Mouse (Mus musculus): ENCODE results near the gene Rpap3.
A peak's percentile ranks its signal among the peaks of the same experiment; 100 is the strongest.

The Rpap3 gene

DNA sequence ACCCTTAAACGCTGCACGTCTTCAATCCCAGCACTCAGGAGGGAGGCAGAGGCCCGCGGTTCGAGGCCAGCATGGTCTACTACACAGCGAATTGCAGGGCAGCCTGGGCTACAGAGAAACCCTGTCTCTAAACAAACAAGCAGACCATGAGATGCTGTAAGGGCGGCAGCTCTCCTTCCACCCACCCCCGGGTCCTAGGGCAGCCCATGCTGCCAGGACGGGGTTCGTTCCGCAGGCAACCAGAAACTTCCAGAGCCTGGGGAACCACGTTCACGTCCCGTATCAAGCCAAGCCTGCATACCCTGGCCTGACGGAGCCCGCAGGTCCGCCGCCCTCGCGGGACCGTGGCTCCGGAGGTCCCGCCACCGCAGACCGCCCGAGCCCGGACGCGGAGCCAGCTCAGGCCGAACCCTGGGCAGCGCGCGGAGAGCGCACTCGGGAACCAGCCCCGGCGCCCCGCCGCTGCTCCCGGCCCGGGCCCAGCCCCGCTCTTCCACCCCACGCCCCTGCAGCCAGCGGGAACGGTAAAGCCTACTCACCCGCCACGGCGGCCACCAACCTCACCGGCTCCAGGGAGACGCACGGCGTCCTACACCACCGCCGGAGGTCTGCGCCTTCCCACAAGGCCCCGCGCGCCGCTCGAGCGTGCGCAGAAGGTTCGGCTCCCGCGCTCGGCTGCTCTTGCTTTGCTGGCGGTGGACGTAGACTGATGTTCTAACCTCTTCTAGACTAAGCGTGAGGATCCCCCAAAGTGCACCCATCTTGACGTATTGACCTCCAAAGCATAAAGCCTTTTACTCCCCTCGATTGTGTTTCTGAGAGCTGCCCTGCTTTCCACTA, at the start of gene Rpap3:
Rpap3 (minus strand) TSS at position 615 of the 840 bp plus-strand sequence.
- DNase-seq: peak; percentile 87 to 92

DNA sequence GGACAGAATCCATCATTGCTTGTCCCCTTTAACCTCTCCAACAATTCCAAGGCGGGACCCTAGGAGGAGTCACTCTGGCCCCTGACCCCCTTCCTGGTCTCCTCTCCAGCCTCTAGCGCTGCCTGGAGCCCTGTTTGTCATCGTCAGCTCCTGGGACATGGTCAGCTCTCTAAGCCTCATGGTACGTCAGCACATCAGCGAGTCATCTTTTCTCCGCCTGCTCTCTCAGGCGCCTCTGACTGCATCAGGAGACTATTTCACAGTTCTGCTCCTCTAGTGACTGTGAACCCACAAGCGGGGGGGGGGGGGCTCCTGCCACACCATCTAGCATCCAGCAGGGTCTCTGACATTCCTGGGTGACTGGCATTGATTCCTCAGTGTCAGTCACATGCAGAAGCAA, 49.7 kb upstream of the Rpap3 start:
- no peak for DNase-seq

DNA sequence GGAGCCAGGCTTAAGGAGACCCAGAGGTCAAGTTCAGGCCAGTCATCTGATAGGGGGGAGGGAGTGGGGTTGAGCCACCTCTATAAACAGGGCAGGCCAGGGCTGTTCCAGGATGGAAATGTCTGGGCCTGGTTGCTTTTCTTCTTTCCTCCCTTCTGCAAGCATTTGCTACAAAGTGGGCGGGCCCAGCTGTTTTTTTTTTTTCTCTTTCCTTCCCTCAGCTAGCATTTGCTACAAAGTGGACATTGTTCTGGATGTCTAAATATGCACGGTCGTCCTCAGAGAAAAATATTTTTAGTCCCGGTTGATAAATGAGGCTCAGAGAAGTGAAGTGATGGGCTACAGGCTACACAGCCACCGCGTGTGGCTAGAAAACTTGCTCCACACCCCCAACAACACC, 48.9 kb upstream of the Rpap3 start:
- DNase-seq: peak in 1 of 2 experiments; percentile 64

DNA sequence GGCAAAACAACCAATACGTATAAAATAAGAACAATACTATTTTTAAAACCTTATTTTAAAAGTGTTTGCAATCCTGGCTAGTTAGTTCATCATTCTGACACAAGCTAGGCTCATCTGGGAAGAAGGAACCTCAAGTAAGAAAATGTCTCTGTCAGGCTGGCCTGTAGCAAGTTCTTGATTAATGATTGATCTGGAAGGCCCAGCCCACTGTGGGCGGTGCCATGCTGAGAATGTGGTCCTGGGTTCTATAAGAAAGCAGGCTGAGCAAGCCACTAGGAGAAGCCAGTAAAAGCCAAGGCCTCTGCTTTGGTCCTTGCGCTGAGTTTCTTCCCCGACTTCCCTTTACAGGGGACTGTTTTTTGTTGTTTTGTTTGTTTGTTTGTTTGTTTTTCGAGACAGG, 46.9 kb upstream of the Rpap3 start:
- peak; percentile 54 to 67 for DNase-seq

DNA sequence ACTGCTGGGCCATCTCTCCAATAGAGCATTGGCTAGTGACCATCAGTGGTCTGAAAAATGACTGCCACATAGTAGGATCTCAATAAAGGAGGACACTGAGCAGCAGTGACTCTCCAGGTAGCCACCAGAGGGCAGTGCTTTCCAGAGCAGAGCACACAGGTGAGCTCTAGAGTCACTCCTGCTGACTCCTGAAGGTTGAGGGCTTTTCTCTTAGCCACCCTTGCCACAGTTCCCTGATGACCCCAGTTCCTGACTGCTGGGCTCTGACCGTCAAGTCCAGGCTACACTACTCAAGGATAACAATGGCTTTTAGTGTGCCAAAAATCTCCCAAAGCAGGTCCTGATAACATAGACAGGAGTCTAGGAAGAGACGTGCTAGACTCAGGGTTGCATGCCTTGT, 46.1 kb upstream of the Rpap3 start:
- peak; percentile 44 to 50 for DNase-seq

DNA sequence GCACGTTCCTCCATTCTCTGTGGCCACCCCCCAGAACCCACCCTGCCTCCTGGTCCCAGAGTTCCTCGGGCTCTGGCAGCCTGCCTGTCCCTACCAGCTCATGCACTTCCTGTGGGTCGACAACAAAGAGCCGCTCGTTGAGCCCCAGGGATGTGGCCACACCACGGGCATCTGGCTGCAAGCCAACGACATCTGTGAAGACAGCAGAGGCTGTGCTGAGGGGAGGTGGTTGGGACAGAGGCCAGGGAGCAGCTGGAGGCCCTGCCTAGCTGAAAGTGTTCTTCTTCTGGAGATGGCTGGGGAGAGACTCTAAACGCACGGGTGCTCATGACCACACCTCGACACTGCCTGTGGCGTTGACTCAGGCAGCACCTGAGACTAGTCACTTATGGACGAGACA, 45.1 kb upstream of the Rpap3 start:
- peak; percentile 90 to 94 for DNase-seq

DNA sequence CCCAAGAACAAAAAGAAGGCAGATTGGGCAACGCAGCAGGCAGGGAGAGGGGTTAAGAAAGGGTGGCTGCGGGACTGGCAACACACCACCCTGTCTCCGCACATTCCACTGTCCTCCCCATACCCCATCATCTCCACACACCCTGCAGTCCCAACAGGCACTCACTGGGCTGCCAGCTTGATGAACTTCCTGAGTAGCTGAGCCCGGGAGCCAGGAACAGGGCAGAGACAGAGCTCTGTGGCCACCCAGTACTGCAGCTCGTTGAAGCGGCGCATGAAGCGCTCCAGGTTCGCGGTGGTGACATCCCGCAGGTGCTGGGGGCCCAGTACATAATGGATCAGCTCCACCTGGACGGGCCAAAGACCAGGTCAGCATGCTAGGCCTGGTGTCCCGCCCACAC, 44.2 kb upstream of the Rpap3 start:
- no peak for DNase-seq

DNA sequence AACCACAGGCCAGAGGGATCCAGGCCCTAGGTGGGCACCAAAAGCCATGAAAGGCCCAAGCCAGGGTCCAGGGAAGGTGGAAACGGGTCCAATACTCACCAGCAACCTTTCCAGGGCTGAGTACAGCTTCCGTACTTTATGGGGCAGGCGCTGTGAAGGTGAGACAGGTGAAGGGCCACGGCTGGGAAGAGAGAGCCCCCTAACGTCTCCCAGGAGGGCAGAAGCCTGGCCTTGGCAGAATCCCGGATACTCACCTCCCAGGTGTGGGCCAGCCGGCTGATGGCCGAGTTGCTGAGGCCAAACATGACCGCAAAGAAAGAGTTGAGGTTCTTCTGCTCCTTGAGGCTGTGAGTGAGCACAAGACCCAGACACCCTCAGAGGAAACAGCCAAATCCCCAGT, 43.8 kb upstream of the Rpap3 start:
- DNase-seq: no peak

DNA sequence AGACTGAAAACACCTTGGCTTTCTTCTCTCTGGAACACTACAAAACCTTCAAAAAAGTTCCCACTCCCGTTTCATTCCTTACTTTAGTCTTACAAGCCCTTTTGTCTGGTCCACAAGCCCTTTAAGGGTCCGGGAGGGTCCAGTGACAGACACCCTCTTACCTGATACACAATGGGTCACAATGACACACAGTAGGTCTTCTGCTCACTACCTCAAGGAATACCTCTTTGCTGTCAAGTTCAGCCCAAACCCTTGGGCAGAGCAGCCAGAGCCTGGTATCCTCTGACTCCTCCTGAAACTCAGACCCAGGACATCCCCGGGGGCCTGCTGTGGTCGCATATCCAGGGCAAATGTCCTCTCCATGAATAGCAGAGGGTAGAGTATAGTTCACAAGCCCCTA, 43.3 kb upstream of the Rpap3 start:
- no peak for DNase-seq

DNA sequence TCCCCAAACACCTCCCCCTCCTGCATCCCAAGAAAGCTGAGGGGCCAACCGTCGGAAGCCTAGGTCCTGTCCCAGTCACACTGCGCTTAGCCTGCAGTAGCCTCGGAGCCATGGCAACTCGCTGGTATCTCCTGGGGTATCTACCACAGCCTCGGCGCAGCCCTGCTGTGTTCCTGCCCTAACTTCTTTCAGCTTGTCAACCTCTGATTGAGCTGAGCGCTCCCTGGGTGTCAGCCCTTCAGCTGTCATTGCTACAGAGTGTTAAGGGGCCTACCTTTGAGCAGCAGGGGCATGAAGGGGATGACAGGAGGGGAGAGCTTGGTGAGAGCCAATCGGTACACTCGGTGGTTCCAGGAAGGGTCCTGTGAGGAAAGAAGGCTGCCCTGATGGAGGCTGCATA, 42.7 kb upstream of the Rpap3 start:
- DNase-seq: no peak

DNA sequence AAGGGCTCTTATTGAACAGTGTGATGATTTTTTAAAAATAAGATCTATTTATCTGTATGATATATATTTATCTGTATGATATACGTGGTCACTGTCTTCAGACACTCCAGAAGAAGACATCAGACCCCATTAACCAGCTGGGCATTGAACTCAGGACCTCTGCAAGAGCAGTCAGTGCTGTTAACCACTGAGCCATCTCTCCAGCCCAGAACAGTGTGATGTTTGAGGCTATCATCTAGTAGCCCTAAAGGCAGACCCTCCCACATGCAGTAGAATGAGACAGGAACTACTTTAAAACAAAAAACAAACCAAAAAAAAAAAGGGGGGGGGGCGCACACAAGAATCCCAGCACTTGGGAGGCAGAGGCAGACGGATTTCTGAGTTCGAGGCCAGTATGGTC, 41.9 kb upstream of the Rpap3 start:
- no peak for DNase-seq

DNA sequence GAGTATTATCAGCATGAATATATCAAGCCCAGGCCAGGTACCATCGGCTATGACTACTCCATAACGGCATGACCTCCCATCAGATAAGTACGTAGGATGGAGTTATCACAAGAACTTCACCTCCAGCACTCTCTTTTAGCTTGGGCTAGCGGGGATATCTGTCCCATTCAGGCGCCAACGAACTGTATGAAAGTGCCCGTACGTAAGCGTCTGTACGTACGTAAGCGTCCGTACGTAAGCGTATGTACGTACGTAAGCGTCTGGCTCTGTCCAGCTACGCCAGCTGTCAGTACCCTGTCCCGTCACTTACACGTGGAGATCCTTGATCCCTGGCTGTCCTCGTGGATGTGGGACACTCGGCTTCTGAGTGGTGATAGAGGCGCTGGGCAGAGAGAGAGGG, 41.1 kb upstream of the Rpap3 start:
- DNase-seq: no peak

DNA sequence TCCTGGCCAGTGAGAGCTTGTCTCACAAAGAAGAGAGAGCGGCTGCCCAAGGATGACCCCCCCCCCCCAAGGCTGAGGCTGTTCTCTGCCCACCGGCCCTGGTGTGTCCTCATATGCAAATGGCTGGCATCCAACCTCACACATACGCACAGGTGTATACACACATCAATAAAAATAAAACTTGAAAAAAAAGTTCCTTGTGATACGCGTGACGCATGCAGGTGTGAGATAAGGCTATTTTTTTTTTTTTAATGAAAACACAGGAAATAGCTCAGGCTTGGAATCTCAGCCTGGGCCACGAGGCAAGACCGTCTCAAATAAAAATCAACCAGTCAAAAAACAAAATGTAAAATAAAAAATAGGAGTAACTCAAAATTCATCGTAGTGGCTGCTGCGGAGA, 40.7 kb upstream of the Rpap3 start:
- DNase-seq: no peak

DNA sequence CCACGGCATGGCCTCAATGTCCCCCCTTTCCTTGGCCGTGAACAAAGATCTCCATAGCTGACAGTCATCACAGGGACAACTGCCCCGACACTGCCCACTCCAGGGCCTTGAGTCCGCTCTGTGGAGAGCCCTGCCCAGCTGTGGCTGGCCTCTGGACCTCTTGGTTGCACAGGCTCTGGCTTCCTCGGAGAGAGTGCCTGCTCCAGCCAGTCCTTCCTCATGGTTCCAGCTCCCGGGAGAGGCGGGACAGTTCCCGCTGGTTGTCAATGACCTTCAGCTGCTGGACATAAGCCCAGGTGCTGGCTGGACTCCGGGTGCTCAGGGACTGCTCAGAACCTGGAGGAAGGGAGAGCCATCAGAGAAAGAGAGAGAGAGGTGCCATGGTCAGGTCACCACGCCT, 39.7 kb upstream of the Rpap3 start:
- peak; percentile 86 to 94 for DNase-seq

DNA sequence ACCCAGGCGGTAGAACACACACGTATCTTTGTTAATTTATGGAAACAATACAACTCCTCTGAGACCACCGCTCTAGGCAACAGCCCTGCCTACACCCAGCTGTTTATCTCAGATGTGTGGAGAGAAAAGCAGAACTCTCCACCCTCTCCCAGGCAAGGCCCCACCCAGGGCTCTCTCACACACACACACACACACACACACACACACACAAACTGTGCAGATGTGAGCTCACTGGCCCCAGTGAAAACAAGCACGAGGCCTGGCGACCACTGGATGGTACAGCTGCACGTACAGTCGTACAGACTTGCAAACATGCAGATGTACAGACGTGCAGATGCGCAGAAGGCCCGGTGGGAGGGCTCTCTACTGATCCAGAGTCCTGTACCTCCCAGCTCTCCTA, 39.3 kb upstream of the Rpap3 start:
- no peak for DNase-seq

DNA sequence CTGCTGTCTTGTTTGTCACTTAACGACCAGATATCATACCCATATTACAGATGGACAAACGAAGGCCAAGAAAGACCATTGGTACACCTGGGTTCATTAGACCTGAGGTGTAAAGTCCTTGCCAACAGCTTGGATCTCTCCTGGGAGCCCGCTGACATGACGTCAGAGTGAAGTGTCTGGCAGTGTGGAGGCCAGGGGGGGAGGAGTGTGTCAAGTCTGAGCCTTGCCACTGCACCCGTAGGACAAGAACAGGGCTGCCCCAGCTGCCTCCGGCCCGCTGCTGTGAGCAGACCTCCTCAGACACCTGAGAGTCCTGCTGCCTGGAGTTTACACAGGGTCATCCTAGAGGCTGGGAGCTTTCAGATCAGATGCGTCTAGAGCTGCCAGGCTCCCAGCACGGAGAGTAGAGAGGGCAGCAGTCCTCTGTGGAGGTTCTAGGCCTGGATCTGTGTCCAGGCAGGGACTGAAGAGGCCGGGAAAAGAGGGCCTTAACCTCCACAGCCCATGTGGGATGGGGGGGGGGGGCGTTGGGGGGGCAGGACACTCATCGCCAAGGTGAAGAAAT, 38.4 kb upstream of the Rpap3 start:
- peak; percentile 23 to 74 for DNase-seq

DNA sequence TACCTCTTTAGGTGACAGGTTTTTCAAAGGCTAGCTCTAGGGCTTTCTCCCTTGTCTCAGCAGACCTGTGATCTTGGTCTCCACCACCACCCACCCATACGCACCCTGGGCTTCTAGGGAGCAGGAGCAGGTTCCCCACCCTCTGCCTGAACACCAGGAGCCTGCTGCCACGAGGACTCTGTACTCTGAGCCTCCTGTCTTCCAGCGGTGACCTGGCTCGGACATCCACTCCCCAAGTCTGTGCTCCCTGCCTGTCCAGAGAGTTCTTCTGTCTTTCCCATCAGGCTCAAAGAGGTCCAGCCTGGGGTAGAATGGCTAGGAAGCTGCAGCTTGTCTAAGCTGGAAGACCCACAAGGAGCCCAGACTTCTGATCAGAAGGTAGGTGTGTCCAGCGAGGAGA, 37.6 kb upstream of the Rpap3 start:
- DNase-seq: peak; percentile 25 to 73

DNA sequence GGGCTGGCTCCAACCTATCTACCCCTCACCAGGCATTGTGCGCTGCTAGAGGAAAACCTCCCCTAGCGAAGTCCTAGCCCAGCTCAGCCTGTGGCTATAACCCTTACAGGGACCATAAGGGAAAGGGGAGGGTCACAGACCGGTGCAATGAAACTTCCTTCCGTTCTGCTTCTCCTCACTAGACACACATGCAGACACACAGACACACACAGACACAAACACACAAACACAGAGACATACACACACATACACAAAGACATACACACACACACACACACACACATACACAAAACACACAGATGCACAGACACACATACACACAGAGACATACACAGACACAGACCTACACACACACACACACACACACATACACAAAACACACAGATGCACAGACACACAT, 37.0 kb upstream of the Rpap3 start:
- no peak for DNase-seq

DNA sequence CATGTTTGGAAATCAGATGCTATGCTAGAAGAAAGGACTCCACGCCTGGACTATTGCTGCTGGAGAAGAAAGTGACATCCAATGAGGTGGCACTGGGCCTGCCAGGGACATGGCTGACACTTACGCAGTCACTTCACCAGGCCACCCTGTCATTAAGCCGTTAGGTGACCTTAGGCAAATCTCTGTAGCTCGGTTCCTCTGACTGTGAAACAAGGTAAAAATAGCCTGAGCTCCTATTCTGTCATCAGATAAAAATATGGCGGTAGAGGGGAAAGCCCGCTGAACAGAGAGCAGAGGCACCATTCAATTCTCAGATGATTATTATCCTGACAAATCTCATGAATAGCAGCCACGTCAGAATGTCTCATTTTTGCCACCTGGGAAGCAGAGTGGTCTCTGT, 36.4 kb upstream of the Rpap3 start:
- DNase-seq: peak in 1 of 2 experiments; percentile 34

DNA sequence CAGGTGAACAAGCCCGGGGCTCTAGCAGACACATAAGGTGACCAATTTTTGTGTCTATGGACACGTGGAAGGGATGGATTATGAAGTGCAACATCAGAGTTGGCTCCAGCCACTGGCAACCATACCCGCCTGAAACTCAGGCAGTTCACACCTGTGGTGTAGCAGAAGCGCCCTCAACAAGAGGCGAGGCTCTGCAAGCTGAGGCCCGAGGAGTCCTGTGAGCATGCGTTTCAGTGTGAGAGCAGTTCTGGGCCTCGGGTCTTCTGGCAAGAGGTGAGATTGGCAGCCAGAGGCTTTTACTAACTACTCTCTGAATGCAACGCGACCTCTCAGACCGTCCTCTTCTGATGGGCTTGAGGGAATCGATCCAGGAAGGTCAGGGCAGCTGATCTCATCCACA, 36.0 kb upstream of the Rpap3 start:
- peak in 1 of 2 experiments; percentile 40 for DNase-seq

DNA sequence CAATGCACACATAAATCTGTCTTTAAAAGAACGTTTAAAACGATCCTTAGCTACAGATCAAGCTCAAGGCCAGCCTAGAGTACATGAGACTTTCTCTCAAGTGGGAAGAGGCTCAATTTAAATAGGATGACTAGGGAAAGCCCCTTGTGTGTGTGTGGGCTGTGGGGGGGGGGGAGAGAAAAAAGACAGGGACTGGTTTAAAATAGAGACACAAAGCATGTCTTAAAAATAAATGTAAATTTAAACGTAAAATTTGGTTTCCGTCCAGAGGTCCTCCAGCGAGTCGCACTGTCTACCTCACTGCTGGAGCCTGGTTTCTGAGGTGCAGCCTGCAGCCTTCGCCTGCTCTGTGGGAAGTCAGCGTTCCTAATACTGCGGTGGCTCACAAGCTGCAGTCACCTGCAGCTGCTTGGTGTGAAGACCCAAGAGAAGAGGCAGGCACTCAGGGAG, 34.7 kb upstream of the Rpap3 start:
- DNase-seq: peak in 1 of 2 experiments; percentile 35

DNA sequence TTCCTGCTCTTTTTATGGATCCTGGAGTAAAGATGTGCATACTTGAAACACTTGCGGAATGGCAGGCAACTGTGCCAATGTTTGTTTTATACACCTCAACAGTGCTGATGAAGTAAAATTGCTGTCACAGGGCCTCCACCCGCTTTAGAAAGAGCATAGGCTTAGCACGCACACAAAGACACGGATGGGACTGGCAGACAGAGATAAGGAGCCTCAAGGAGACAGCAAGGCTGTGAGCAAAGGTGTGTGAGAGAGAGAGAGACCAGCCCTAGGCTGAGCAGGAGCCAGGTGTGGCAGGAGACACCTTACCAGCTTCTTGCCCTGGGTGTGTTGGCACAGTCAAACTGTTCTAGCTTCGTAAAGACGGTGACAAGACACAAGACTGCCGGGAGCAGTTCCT, 33.3 kb upstream of the Rpap3 start:
- peak in 1 of 2 experiments; percentile 32 for DNase-seq

DNA sequence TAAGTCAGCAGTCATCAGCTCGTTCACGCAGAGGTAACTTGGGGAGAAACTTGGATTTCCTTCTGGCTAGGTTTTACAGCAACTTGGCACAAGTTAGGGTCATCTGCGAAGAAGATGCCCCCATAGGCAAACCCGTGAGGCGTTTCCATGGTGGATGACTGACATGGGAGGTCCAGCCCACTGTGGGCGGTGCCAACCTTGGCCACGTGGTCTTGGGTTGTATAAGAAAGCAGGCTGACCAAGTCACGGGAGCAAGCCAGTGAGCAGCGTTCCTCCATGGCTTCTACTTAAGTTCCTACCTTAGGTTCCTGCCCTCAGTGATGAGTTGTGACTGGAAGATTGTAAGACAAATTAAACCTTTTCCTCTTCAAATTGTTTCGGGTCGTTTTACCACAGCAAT, 26.4 kb upstream of the Rpap3 start:
- no peak for DNase-seq

DNA sequence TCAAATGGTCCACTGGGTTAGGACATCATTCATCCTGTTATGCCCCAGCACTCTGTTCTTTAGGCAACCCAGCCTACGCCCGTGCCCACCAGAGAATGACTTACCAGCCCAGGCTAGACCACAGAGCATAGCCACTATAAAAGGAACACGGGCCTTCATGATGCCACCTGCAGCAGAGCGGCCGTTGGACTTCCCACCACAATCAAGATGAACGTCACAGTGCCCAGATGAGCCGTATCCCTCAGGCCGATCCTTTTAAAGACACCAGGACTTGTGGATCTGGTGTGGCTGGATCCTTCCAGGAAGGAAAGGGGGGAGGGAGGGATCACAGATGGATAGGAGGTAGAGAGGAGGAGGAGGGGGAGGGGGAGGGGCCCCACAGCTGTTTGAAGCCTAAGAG, 25.5 kb upstream of the Rpap3 start, which contains the start of gene Endou:
Endou (minus strand) TSS at position 229 of the 400 bp plus-strand sequence.
- no peak for DNase-seq

DNA sequence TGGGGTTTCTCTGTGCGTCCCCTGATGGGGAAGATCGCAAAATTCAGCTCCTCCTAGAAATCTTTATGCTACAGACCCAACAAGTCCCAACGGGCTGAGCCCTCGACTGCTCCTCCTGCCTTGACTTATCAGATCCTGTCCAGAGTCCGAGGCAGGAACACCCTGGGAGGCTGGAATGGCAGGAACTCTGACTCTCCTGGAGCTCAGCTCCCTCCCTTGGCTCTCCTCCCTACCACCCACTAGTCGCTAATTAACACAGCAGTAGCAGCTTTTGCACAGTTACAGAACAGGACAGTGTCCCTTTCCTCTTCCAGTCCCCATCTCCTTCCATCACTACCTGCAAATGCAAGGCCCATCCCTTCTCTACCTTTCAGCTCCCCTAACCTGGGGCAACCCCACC, 24.7 kb upstream of the Rpap3 start:
- DNase-seq: peak; percentile 57 to 87

Data from kidney, postnatal 25 days (tissue).